Mouse (Mus musculus) erythroid progenitor cell, adult 5-6 weeks (primary cell): ENCODE measurements around the gene Cnnm2. TPM values are rescaled to one million over a fixed set of nuclear protein-coding genes. Genes with fewer than 3 reads are reported as not detected.
"Not testable (repeated sequence)": the region's sequence is repeated elsewhere in the genome, so short reads cannot be mapped to it uniquely, and the experiment has no call there.

Experiments used
- ATAC-seq: replicated peaks from 2 replicates; pipeline ENCODE4 v1.8.0; 2016; ENCODE audit warnings: moderate number of reproducible peaks, mild to moderate bottlenecking, moderate TSS enrichment, inconsistent platforms; ENCODE audit not compliant: poor library complexity, low FRiP score, severe bottlenecking
- total RNA-seq, 2 experiments: library from RNA; stranded (forward) in 1 of 2; stranded (reverse) in 1 of 2; fragments of 150-400 nt in 1 of 2; fragments of 186-747, 209-891 nt in 1 of 2; gene quantifications; 2 replicates each; pipeline versions ENCODE4 v1.2.3 to v1.2.4; 2015 to 2017; ENCODE audit warnings: low replicate concordance in 2 of 2

Gene Cnnm2
- total RNA-seq, 2 experiments from 2014 or later = 39.8 to 40.1 TPM

DNA sequence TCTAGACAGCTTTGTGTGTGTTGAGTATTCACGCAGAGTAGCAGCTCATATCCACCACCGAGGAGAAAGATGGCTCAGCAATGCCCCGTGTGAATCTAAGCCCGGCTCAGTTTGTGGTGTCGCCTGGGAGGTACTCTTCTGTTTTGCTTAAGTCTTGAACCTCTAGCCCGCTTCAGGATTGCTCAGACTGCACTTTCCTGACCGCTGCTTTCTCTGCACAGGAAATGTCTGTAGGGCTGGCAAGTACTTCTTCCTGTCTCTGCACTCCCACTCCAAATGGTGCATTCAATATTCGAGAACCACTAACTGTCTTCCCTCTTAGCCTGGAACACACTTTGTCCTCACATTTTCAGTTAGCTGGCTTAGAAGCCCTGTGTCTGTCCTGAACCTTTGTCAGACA lies 2.3 kb upstream of the Cnnm2 start:
- no peak for ATAC-seq

DNA sequence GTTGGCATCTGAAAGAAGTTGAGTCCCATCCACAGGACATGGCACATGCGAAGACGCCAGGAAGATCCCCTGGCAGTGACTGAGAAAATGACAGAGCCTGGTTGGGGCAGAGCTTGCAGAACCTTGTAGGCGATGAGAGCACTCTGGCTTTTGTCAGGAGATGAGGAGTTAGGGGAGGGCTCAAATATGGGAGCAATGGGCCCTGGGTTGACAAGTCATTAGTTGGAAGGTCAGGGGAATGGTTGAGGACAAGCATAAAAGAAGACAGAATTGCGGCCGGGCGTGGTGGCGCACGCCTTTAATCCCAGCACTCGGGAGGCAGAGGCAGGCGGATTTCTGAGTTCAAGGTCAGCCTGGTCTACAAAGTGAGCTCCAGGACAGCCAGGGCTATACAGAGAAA lies 1.5 kb upstream of the Cnnm2 start:
- not testable (repeated sequence) for ATAC-seq

GRCm38 (mm10) chr19:46760375-46761160 lies 828 bp upstream of the Cnnm2 start:
- peak; percentile 53 for ATAC-seq

DNA sequence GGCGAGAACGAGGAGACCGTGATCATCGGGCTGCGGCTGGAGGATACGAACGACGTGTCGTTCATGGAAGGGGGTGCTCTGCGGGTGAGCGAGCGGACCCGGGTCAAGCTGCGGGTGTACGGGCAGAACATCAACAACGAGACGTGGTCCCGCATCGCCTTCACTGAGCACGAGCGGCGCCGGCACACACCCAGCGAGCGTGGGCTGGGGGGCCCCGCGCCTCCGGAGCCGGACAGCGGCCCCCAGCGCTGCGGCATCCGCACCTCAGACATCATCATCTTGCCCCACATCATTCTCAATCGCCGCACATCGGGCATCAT lies 535 bp downstream of the Cnnm2 start:
- ATAC-seq = no peak

DNA sequence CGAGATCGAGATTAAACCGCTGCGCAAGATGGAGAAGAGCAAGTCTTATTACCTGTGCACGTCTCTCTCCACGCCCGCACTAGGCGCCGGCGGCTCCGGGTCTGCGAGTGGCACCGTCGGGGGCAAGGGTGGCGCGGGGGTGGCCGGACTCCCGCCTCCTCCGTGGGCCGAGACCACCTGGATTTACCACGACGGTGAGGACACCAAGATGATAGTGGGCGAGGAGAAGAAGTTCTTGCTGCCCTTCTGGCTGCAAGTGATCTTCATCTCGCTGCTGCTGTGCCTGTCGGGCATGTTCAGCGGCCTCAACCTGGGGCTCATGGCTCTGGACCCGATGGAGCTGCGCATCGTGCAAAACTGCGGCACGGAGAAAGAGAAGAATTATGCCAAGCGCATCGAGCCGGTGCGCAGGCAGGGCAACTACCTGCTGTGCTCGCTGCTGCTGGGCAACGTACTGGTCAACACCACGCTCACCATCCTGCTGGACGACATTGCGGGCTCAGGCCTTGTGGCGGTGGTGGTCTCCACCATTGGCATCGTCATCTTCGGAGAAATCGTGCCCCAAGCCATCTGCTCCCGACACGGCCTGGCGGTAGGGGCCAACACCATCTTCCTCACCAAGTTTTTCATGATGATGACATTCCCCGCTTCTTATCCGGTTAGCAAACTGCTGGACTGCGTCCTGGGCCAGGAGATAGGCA lies 1.0 kb downstream of the Cnnm2 start:
- peak; percentile 4; the same call in 1 of the 2 replicates for ATAC-seq

- ATAC-seq = peak; percentile 9; the same call in 1 of the 2 replicates
Observed at GRCm38 (mm10) chr19:46762992-46763342, 1.6 kb downstream of the Cnnm2 start.

- ATAC-seq = no peak
Observed at GRCm38 (mm10) chr19:46763356-46763755, 2.0 kb downstream of the Cnnm2 start.

GRCm38 (mm10) chr19:46763932-46764762 lies 2.8 kb downstream of the Cnnm2 start:
- no peak for ATAC-seq

- no peak for ATAC-seq
Observed at GRCm38 (mm10) chr19:46764763-46765117, 3.3 kb downstream of the Cnnm2 start.

DNA sequence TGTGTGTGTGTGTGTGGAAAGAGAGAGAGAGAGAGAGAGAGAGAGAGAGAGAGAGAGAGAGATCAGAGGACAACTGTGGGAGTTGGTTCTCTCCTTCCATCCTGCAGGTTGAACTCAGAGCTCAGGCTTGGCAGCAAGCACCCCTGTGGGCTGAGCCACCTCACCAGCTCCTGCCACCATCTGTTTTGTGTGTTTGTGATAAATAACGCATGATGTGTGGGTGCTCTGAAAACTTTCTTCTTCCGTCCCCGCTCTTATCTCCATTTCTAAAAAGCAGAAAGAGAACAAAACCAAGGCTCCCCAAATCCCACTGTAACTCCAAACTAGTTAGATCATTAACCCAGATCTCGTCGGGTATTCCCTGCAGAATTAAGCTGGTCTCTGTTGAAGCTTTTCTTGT lies 4.7 kb downstream of the Cnnm2 start:
- peak; percentile 27; the same call in 1 of the 2 replicates for ATAC-seq

GRCm38 (mm10) chr19:46769759-46770158 lies 8.4 kb downstream of the Cnnm2 start:
- ATAC-seq = no peak

DNA sequence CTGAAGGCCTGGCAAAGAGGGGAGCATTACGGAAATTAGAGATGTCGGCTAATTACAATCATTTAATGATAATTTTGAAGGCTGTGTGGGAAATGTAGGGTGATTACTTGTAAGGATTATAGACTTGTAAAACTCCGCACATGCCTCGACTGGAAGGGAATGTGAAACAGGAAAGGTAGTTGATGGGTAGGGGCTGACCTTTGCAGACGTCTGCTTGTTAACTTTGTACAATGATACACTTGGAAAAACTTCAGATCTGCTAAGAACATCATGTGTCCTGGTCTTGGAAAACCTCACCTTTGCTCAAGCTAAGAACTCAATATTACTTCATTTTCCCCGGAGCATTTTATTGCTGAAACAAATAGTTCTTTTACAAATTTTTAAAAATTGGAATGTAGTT lies 10.4 kb downstream of the Cnnm2 start:
- ATAC-seq = no peak

DNA sequence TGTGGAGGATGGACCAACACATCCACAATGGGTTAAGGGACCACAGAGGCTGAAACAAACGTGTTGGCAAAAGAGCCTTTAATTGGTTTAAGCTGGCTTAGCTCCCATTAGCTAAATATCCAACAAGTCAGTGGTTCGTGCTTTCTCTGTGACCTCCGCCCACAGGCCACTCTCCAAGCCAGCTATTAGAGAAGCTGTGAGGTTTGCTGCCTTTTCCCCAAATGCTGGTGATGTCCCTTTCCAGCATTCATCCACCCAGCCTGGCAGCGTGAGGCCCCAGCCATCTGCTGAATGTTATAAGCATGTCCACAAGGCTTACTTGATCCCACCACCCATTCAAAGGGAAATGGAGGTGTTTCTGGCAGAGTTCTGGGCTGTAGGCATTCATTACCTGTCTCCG lies 15.0 kb downstream of the Cnnm2 start:
- no peak for ATAC-seq

DNA sequence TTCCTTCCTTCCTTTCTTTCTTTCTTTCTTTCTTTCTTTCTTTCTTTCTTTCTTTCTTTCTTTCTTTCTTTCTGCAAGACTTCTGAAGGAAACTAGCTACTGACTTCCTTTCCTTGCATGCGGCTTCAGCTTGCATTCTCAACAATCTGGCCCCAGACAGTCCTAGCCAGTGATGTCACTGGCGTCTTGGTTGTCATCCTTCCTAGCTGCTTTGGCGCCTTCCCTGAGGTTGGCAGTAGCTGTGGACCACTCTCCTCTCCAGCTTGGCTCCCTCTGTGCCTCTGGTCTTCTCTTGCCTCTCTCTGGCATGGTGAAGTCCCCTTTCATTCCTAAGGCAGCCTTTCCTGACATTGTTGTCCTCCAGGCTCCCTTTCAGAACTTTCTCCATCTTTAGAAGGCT lies 15.5 kb downstream of the Cnnm2 start:
- ATAC-seq = no peak

DNA sequence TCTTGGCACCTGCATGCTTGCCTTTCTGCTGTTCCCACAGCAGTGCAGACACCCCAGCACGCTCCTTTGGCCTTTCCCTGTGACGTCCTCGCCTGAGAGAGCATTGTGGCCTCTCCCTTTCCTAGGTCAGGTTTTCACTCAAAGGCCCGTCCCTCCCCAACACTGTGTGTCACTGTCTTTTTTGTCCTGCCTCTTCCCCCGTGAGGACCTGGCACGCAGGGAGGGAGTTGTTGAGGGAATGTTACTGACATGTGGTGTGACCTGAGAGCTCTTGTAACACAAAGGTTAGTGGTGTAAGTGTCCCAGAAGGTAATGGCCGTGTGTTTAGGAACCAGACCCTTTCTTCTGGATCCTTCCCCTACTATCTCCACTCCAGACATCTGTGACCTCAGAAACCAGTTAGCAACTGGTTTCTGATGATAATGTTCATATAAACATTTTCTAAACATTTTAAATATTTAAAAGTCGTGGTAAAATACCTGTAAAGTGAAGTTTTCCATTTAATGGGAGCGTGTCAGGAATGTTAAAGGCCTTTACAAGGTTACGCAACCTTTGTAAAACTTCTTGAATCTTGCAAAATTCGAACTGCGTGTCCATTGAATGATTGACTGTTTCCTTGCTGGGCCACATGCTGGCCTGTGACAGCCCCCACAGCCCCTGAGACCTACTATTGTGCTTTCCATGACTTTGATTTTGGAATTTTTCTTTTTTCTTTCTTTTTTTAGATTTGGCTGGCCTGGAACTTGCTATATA lies 16.7 kb downstream of the Cnnm2 start:
- ATAC-seq = peak; percentile 31; the same call in 1 of the 2 replicates

DNA sequence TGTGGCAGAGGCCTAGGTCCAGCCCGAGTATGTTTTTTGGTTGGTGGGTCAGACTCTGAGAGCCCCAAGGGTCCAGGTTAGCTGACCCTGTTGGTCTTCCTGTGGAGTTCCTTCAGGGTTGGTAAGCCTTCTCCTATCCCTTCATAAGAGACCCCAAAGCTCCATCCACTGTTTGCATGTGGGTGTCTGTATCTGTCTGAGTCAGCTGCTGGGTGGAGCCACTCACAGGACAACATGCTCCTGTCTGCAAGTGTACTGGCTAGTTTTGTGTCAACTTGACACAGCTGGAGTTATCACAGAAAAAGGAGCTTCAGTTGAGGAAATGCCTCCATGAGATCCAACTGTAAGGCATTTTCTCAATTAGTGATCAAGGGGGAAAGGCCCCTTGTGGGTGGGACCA lies 17.7 kb downstream of the Cnnm2 start:
- 0 out of 2 replicates have a peak, but pooled peaks have one; percentile 57 for ATAC-seq

- ATAC-seq = peak; percentile 79
Observed at GRCm38 (mm10) chr19:46784038-46784437, 22.6 kb downstream of the Cnnm2 start.

GRCm38 (mm10) chr19:46784502-46784901 lies 23.1 kb downstream of the Cnnm2 start:
- ATAC-seq = peak; percentile 91

DNA sequence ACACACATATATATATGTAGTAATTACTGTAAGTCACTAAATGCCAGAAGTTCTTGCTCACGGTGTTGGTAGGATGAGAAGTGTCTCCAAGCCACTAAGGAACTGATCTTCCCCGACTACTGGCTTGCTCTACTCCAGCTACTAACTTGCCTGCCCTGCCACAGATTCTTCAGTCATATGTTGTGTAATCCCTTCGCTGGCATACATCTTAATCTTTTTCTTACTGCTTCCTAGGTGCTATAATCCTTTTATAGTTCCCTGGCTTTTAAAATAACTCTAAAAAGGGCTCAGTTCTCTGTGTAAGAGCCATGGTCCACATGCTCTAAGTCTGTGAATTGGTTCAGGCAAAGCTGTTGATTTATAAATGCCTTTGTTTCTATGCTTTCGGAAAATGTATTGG lies 24.2 kb downstream of the Cnnm2 start:
- ATAC-seq = no peak

DNA sequence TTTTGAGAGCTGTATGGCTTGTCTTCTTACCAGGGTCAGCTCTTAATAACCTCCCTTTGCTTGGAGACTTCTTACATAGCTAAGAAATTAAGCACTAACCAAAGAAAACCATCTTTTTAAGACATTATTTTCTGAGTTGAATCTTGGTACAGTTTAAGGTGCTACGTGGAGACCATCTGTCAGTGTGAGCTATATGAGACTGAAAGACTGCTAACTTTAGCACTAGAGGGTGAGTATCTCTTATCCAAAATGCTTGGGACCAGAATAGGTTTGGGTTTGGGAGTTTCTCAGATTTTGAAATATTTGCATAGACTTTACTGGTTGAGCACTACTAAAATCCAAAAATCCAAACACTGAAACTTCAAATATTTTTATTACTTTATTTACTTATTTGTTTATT lies 28.4 kb downstream of the Cnnm2 start:
- no peak for ATAC-seq
